Mouse (Mus musculus) embryonic fibroblast, embryonic 13.5 days (primary cell): Measurements from ENCODE around the gene Ttc16. TPM values are rescaled to one million over a fixed set of nuclear protein-coding genes. Genes with fewer than 3 reads are reported as not detected.

ENCODE experiments used
- H3K27ac ChIP-seq: 2 replicates; pipeline ENCODE4 v1.5.1; 2012; ENCODE audit warnings: low read length, control low read depth, inconsistent platforms; ENCODE audit not compliant: insufficient read depth
- H3K4me1 ChIP-seq: 2 replicates; pipeline ENCODE4 v1.6.1; 2011; ENCODE audit warnings: low read length; ENCODE audit not compliant: control insufficient read depth, insufficient read depth
- H3K4me3 ChIP-seq: 2 replicates; pipeline ENCODE4 v1.5.1; 2011; ENCODE audit warnings: mild to moderate bottlenecking, control low read depth, low read length; ENCODE audit not compliant: insufficient read depth
- CTCF ChIP-seq: IDR thresholded peaks from 2 replicates; pipeline ENCODE4 v1.5.1; 2011; ENCODE audit warnings: mild to moderate bottlenecking, control low read depth, low read length, moderate library complexity, borderline replicate concordance; ENCODE audit not compliant: insufficient read depth
- POLR2A ChIP-seq: IDR thresholded peaks from 2 replicates; pipeline ENCODE4 v1.6.1; 2011; ENCODE audit warnings: low read depth, mild to moderate bottlenecking, control low read depth, low read length, moderate library complexity
- polyA plus RNA-seq: library from polyadenylated mRNA; stranded (reverse); fragments of >200 nt; gene quantifications from 2 replicates; pipeline ENCODE4 v1.2.4, GENCODE M21; 2011; ENCODE audit warnings: low read depth; ENCODE audit not compliant: missing spikeins, insufficient read length

The Ttc16 gene
- polyA plus RNA-seq, 1 experiment = 0.40 TPM

GRCm38 (mm10) chr2:32816946-32817581, 41.6 kb upstream of the Ttc16 start:
- no peak overlapping the region for H3K27ac ChIP-seq

GRCm38 (mm10) chr2:32816497-32816896, 41.1 kb upstream of the Ttc16 start:
- Histone ChIP-seq H3K4me1 (peaks cover 8% of the 10 kb centered on the region; the same call in 1 of the 2 replicates), H3K27ac (no peak overlapping the region), H3K4me3 (no peak overlapping the region)
- TF ChIP-seq CTCF (no peak), POLR2A (no peak)

More at GRCm38 (mm10) chr2:32816946-32817581, 41.6 kb upstream of the Ttc16 start:
- H3K4me3 ChIP-seq = no peak overlapping the region
- no peak for TF ChIP-seq POLR2A
- no peak for TF ChIP-seq CTCF
- H3K4me1 ChIP-seq = peaks cover 8% of the 10 kb centered on the region; the same call in 1 of the 2 replicates

GRCm38 (mm10) chr2:32811959-32812358, 36.5 kb upstream of the Ttc16 start:
- Histone ChIP-seq H3K4me3 (no peak overlapping the region), H3K4me1 (0 out of 2 replicates have a peak, but pooled peaks cover under 1% of the 10 kb centered on the region), H3K27ac (no peak overlapping the region)
- TF ChIP-seq POLR2A (no peak), CTCF (no peak)

GRCm38 (mm10) chr2:32808816-32809566, 33.6 kb upstream of the Ttc16 start:
- TF ChIP-seq CTCF (no peak), POLR2A (no peak)
- H3K4me3 ChIP-seq = no peak overlapping the region
- no peaks in the 10 kb centered on the region for H3K4me1 ChIP-seq

GRCm38 (mm10) chr2:32798251-32798962, 23.0 kb upstream of the Ttc16 start:
- H3K27ac ChIP-seq = no peak overlapping the region
- TF ChIP-seq POLR2A = no peak
- TF ChIP-seq CTCF = no peak
- no peak overlapping the region for H3K4me3 ChIP-seq
- peaks cover 6% of the 10 kb centered on the region for H3K4me1 ChIP-seq

More at GRCm38 (mm10) chr2:32808816-32809566, 33.6 kb upstream of the Ttc16 start:
- no peak overlapping the region for H3K27ac ChIP-seq

- Histone ChIP-seq H3K4me3 (no peak overlapping the region), H3K27ac (no peak overlapping the region), H3K4me1 (peaks cover 6% of the 10 kb centered on the region)
- TF ChIP-seq POLR2A (no peak), CTCF (no peak)
Measured at GRCm38 (mm10) chr2:32795748-32796418, 20.4 kb upstream of the Ttc16 start.

- Histone ChIP-seq H3K27ac (no peak overlapping the region), H3K4me3 (no peak overlapping the region), H3K4me1 (peaks cover 7% of the 10 kb centered on the region; the same call in 1 of the 2 replicates)
- TF ChIP-seq POLR2A (no peak), CTCF (no peak)
Measured at GRCm38 (mm10) chr2:32791297-32791696, 15.9 kb upstream of the Ttc16 start.

- H3K27ac ChIP-seq = no peak overlapping the region
- no peak for TF ChIP-seq CTCF
- TF ChIP-seq POLR2A = no peak
- peaks cover 7% of the 10 kb centered on the region; the same call in 1 of the 2 replicates for H3K4me1 ChIP-seq
- H3K4me3 ChIP-seq = no peak overlapping the region
Measured at GRCm38 (mm10) chr2:32788581-32788980, 13.1 kb upstream of the Ttc16 start.

GRCm38 (mm10) chr2:32787176-32787575, 11.7 kb upstream of the Ttc16 start:
- TF ChIP-seq CTCF (no peak), POLR2A (no peak)
- Histone ChIP-seq H3K4me3 (no peak overlapping the region), H3K27ac (no peak overlapping the region)

More at GRCm38 (mm10) chr2:32787176-32787575, 11.7 kb upstream of the Ttc16 start:
- H3K4me1 ChIP-seq = peaks cover 7% of the 10 kb centered on the region; the same call in 1 of the 2 replicates
